Mouse (Mus musculus) hindbrain, embryonic 15.5 days (tissue): ENCODE measurements around the gene Hspa1b. TPM values are rescaled to one million over a fixed set of nuclear protein-coding genes. Genes with fewer than 3 reads are reported as not detected.

Experiments used
- ATAC-seq: fragments of 200-750 bp; cut with Nextera tagmentation; 2 replicates; pipeline ENCODE4 v1.8.0; 2017; ENCODE audit warnings: low read depth, moderate number of reproducible peaks, moderate TSS enrichment; ENCODE audit not compliant: low FRiP score
- H3K27ac ChIP-seq: fragments of 300-500 bp; sonication (generic); replicated peaks from 2 replicates; pipeline ENCODE4 v1.5.1; 2015; ENCODE audit warnings: mild to moderate bottlenecking, inconsistent platforms
- H3K27me3 ChIP-seq: fragments of 300-500 bp; sonication (generic); 2 replicates; pipeline ENCODE4 v1.6.1; 2015; ENCODE audit warnings: control low read depth, inconsistent platforms
- H3K36me3 ChIP-seq: fragments of 300-500 bp; sonication (generic); 2 replicates; pipeline ENCODE4 v1.6.1; 2015; ENCODE audit warnings: control low read depth, inconsistent platforms
- H3K4me1 ChIP-seq: fragments of 300-500 bp; sonication (generic); replicated peaks from 2 replicates; pipeline ENCODE4 v1.6.1; 2015; ENCODE audit warnings: control low read depth, inconsistent platforms
- H3K4me2 ChIP-seq: fragments of 300-500 bp; sonication (generic); 2 replicates; pipeline ENCODE4 v1.6.1; 2015; ENCODE audit warnings: moderate library complexity, mild to moderate bottlenecking, inconsistent platforms
- H3K4me3 ChIP-seq: fragments of 300-500 bp; sonication (generic); 2 replicates; pipeline ENCODE4 v1.5.1; 2015; ENCODE audit warnings: mild to moderate bottlenecking, inconsistent platforms
- H3K9ac ChIP-seq: fragments of 300-500 bp; sonication (generic); 2 replicates; pipeline ENCODE4 v1.6.1; 2015; ENCODE audit warnings: inconsistent platforms
- H3K9me3 ChIP-seq: fragments of 300-500 bp; sonication (generic); 2 replicates; pipeline ENCODE4 v1.6.1; 2016; ENCODE audit warnings: control low read depth, inconsistent platforms
- WGBS: fragments of 180-500 bp; shearing (Covaris S2); methylation state at CpG from one replicate; pipeline ENCODE4 v1.1.7; 2015; 5-methylcytosine and 5-hydroxymethylcytosine counted together
- polyA plus RNA-seq: library from polyadenylated mRNA; unstranded; fragments of >200 nt; fragmentation: Nextera tagmentation; extraction: Ambion mirVana; gene quantifications from 2 replicates; pipeline ENCODE4 v1.2.1, GENCODE M21; 2015

Hspa1b gene
- polyA plus RNA-seq, 1 experiment from 2014 or later, result 0.51 TPM

- H3K9ac ChIP-seq, result no peak within 1 kb of the TSS
- H3K4me2 ChIP-seq, result no peak within 1 kb of the TSS
- H3K36me3 ChIP-seq, result peaks cover 48% of the 10 kb centered on the region
- no peak for ATAC-seq
- no peaks in the 10 kb centered on the region for H3K4me1 ChIP-seq
- H3K4me3 ChIP-seq, result no peak within 1 kb of the TSS
- no peak within 1 kb of the TSS for H3K27ac ChIP-seq
- 39% methylated on average over 18 of the region's 18 CpGs for WGBS
- no peaks in the 10 kb centered on the region for H3K9me3 ChIP-seq
- no peaks in the 10 kb centered on the region for H3K27me3 ChIP-seq
Measured at GRCm38 (mm10) chr17:34913930-34914665, 44.9 kb downstream of the Hspa1b start, which contains the start of gene Slc44a4. Gene Slc44a4, plus strand, starts transcription at chr17:34914466.

- no peak for ATAC-seq
- H3K4me1 ChIP-seq, result no peaks in the 10 kb centered on the region
- H3K4me2 ChIP-seq, result no peak overlapping the region
- H3K27ac ChIP-seq, result no peak overlapping the region
- H3K4me3 ChIP-seq, result no peak overlapping the region
- peaks cover 70% of the 10 kb centered on the region for H3K36me3 ChIP-seq
- 54% methylated on average over 5 of the region's 5 CpGs for WGBS
- no peaks in the 10 kb centered on the region for H3K9me3 ChIP-seq
- H3K9ac ChIP-seq, result no peak overlapping the region
- no peaks in the 10 kb centered on the region for H3K27me3 ChIP-seq
Measured at GRCm38 (mm10) chr17:34911945-34912351, 47.1 kb downstream of the Hspa1b start.

GRCm38 (mm10) chr17:34910982-34911381 is 48.1 kb downstream of the Hspa1b start:
- Histone ChIP-seq H3K27ac (no peak overlapping the region), H3K9ac (no peak overlapping the region), H3K27me3 (no peaks in the 10 kb centered on the region), H3K36me3 (peaks cover 79% of the 10 kb centered on the region), H3K9me3 (no peaks in the 10 kb centered on the region), H3K4me2 (no peak overlapping the region), H3K4me1 (no peaks in the 10 kb centered on the region), H3K4me3 (no peak overlapping the region)
- WGBS, result 87% methylated on average over 10 of the region's 10 CpGs
- ATAC-seq, result no peak

Other genes with a start within 250 kb of the Hspa1b start
- gene C4b, start 215.4 kb downstream of the Hspa1b start, polyA plus RNA-seq, result 0.21 and 0.47 TPM in 2 replicates
- not detected in 2 replicates for gene Cyp21a1, start 154.7 kb downstream of the Hspa1b start, polyA plus RNA-seq
- gene Stk19, start 122.3 kb downstream of the Hspa1b start, polyA plus RNA-seq, result 43.9 TPM in 2 replicates
- gene Dxo, start 122.2 kb downstream of the Hspa1b start, polyA plus RNA-seq, result 67.2 and 68.3 TPM in 2 replicates
- gene Skiv2l, start 109.0 kb downstream of the Hspa1b start, polyA plus RNA-seq, result 59.4 and 63.4 TPM in 2 replicates
- gene Nelfe, start 108.8 kb downstream of the Hspa1b start, polyA plus RNA-seq, result 81.0 and 94.4 TPM in 2 replicates
- 2.5 and 4.1 TPM in 2 replicates for gene Cfb, start 96.7 kb downstream of the Hspa1b start, polyA plus RNA-seq
- 11.9 and 12.9 TPM in 2 replicates for gene Zbtb12, start 79.8 kb downstream of the Hspa1b start, polyA plus RNA-seq
- not detected in 2 replicates for gene Gm20547, start 77.2 kb downstream of the Hspa1b start, polyA plus RNA-seq
- 2.4 and 3.7 TPM in 2 replicates for gene C2, start 61.0 kb downstream of the Hspa1b start, polyA plus RNA-seq
- gene Ehmt2, start 60.8 kb downstream of the Hspa1b start, polyA plus RNA-seq, result 90.9 and 96.7 TPM in 2 replicates
- 0.09 TPM in 1 of 2 replicates, not detected in the other for gene Slc44a4, start 44.8 kb downstream of the Hspa1b start, polyA plus RNA-seq
- 35.9 and 38.3 TPM in 2 replicates for gene Neu1, start 28.0 kb downstream of the Hspa1b start, polyA plus RNA-seq
- 1.0 TPM in 1 of 2 replicates, not detected in the other for gene Gm20481, start 10.7 kb upstream of the Hspa1b start, polyA plus RNA-seq
- gene Hspa1a, start 12.9 kb upstream of the Hspa1b start, polyA plus RNA-seq, result 12.0 and 13.1 TPM in 2 replicates
- gene Hspa1l, start 13.5 kb upstream of the Hspa1b start, polyA plus RNA-seq, result 1.3 and 1.8 TPM in 2 replicates
- gene Lsm2, start 22.6 kb upstream of the Hspa1b start, polyA plus RNA-seq, result 109 and 113 TPM in 2 replicates
- 60.4 and 68.7 TPM in 2 replicates for gene Vars, start 41.7 kb upstream of the Hspa1b start, polyA plus RNA-seq
- 0.14 TPM in 2 replicates for gene Vwa7, start 57.3 kb upstream of the Hspa1b start, polyA plus RNA-seq
- gene Sapcd1, start 68.8 kb upstream of the Hspa1b start, polyA plus RNA-seq, result 1.6 and 2.3 TPM in 2 replicates
- gene Msh5, start 87.5 kb upstream of the Hspa1b start, polyA plus RNA-seq, result 1.6 and 3.4 TPM in 2 replicates
- gene Clic1, start 90.7 kb upstream of the Hspa1b start, polyA plus RNA-seq, result 87.4 TPM in 2 replicates
- gene Ddah2, start 99.8 kb upstream of the Hspa1b start, polyA plus RNA-seq, result 349 and 367 TPM in 2 replicates
- 0.18 TPM in 1 of 2 replicates, not detected in the other for gene Ly6g6c, start 106.2 kb upstream of the Hspa1b start, polyA plus RNA-seq
- gene Mpig6b, start 106.9 kb upstream of the Hspa1b start, polyA plus RNA-seq, result 0.22 and 0.25 TPM in 2 replicates
- 0.43 and 0.53 TPM in 2 replicates for gene Ly6g6e, start 117.7 kb upstream of the Hspa1b start, polyA plus RNA-seq
- gene Ly6g6d, start 118.8 kb upstream of the Hspa1b start, polyA plus RNA-seq, result 1.2 and 1.8 TPM in 2 replicates
- gene Ly6g6f, start 126.4 kb upstream of the Hspa1b start, polyA plus RNA-seq, result 0.24 TPM in 1 of 2 replicates, not detected in the other
- 102 and 106 TPM in 2 replicates for gene Abhd16a, start 130.0 kb upstream of the Hspa1b start, polyA plus RNA-seq
- gene Ly6g5c, start 149.0 kb upstream of the Hspa1b start, polyA plus RNA-seq, result not detected in 2 replicates
- 1.1 and 1.2 TPM in 2 replicates for gene Ly6g5b, start 156.2 kb upstream of the Hspa1b start, polyA plus RNA-seq
- gene Gpank1, start 162.2 kb upstream of the Hspa1b start, polyA plus RNA-seq, result 24.3 and 25.4 TPM in 2 replicates
- 308 and 311 TPM in 2 replicates for gene Csnk2b, start 162.8 kb upstream of the Hspa1b start, polyA plus RNA-seq
- 9.3 and 10.8 TPM in 2 replicates for gene D17H6S53E, start 167.1 kb upstream of the Hspa1b start, polyA plus RNA-seq
- 0.21 and 0.79 TPM in 2 replicates for gene Apom, start 172.8 kb upstream of the Hspa1b start, polyA plus RNA-seq
- 70.0 and 75.7 TPM in 2 replicates for gene Bag6, start 175.9 kb upstream of the Hspa1b start, polyA plus RNA-seq
- gene Prrc2a, start 205.7 kb upstream of the Hspa1b start, polyA plus RNA-seq, result 175 and 181 TPM in 2 replicates
- gene Aif1, start 216.8 kb upstream of the Hspa1b start, polyA plus RNA-seq, result 7.4 and 9.6 TPM in 2 replicates
- 5.6 and 13.9 TPM in 2 replicates for gene Lst1, start 229.2 kb upstream of the Hspa1b start, polyA plus RNA-seq
- 0.84 and 0.97 TPM in 2 replicates for gene Ltb, start 235.2 kb upstream of the Hspa1b start, polyA plus RNA-seq
- gene Tnf, start 242.8 kb upstream of the Hspa1b start, polyA plus RNA-seq, result 0.13 TPM in 1 of 2 replicates, not detected in the other
- 0.39 and 0.42 TPM in 2 replicates for gene Lta, start 246.1 kb upstream of the Hspa1b start, polyA plus RNA-seq